ENCODE assay signal across 8 mouse cellular contexts in the genomic region with DNA sequence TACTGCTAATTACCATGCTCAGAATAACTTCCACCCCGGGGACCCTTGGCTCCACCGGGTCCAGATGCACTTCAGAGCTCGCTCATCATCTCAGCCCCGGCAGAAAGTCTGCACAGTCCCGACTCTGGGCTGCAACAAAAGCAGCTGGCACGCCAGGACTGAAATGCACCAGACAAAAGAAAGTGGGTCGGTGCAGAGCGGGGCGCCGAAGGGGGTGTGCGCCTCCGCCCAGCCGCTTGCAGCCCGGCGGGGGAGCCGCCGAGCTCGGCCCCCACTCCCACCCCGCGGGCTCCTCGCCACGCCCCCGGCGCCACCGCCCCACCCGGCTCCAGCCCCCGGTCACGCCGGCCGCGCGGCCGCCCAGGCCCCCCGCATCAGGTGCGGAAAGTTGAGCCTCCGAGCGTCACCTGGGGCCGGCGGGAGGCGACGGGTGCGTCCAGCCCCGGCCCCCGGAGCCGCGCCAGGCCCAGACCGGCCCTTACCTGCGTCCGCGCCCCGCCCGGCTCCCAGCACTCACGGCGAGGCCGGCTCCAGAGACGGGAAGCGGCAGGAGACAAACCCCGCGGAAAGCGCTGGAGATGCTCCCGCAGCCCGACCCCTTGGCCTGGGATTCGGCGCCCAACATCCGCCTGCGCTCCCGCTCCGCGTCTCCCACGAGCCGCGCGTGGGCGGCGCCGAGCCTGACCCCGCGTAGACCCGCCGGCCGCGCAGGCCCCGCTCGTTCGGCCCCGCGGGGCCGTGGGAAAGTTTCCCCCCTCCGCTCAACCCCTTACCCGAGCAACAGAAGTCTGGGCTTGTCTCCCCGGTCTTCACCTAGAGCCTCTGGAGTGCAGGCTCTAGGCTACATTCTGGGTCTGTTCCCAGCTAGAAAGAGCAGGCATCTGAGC. TPM values are rescaled to one million over a fixed set of nuclear protein-coding genes. Genes with fewer than 3 reads are reported as not detected.
DNase-seq lines count a peak whose midpoint lies in the region; ATAC-seq and TF ChIP-seq lines count a peak whose summit lies in the region.

No protein-coding gene starts in this region.

- H3K4me3 ChIP-seq in kidney, adult 2 months (ENCODE audit: insufficient read depth, low read depth, low read length): peak overlapping the region; percentile 56
- H3K4me3 ChIP-seq in limb, embryonic 12.5 days (replicated peaks): peak overlapping the region; percentile 78
- H3K4me3 ChIP-seq in midbrain, embryonic 10.5 days: peak overlapping the region; percentile 88
- H3K4me3 ChIP-seq in stomach, embryonic 14.5 days (ENCODE audit: low read depth, low read length): peak overlapping the region; percentile 71

- H3K4me2 ChIP-seq in limb, embryonic 12.5 days: peak overlapping the region; percentile 74
- H3K4me2 ChIP-seq in stomach, embryonic 14.5 days (replicated peaks; ENCODE audit: low read depth, low read length): peak overlapping the region; percentile 51

- peaks cover 4% of the 10 kb centered on the region; the same call in 1 of the 2 replicates for H3K27me3 ChIP-seq in kidney, adult 2 months (replicated peaks; ENCODE audit: control insufficient read depth, insufficient read depth, low read length)
- H3K27me3 ChIP-seq in limb, embryonic 12.5 days: no peaks in the 10 kb centered on the region
- H3K27me3 ChIP-seq in midbrain, embryonic 10.5 days (ENCODE audit: low read depth, poor library complexity, severe bottlenecking): peaks cover 32% of the 10 kb centered on the region
- H3K27me3 ChIP-seq in stomach, embryonic 14.5 days (ENCODE audit: control insufficient read depth, insufficient read depth, low read length): no peaks in the 10 kb centered on the region

- TF ChIP-seq CTCF in kidney, adult 2 months (conservative IDR thresholded peaks at IDR 0.05; ENCODE audit: insufficient read depth, insufficient read length, low read depth, low read length): no peak

- WGBS in kidney, adult 2 months: 1% methylated on average over 91 of the region's 91 CpGs
- WGBS in limb, embryonic 12.5 days: under 1% methylated on average over 80 of the region's 91 CpGs
- under 1% methylated on average over 89 of the region's 91 CpGs for WGBS in midbrain, embryonic 10.5 days
- under 1% methylated on average over 70 of the region's 91 CpGs for WGBS in stomach, embryonic 14.5 days

- H3K9me3 ChIP-seq in limb, embryonic 12.5 days: no peaks in the 10 kb centered on the region
- no peaks in the 10 kb centered on the region for H3K9me3 ChIP-seq in midbrain, embryonic 10.5 days (replicated peaks)
- no peaks in the 10 kb centered on the region for H3K9me3 ChIP-seq in stomach, embryonic 14.5 days (ENCODE audit: control insufficient read depth, low read depth, low read length)

- no peak for TF ChIP-seq POLR2A in kidney, adult 2 months (IDR thresholded peaks at IDR 0.05; ENCODE audit: low read depth, low read length)

- no peak for ATAC-seq in CD4-positive, CD25-positive, alpha-beta regulatory T cell, adult 4 months
- peak; percentile 51 for ATAC-seq in granulocyte monocyte progenitor cell, adult 5-6 weeks (replicated peaks; ENCODE audit: poor library complexity, severe bottlenecking)
- peak; percentile 89 for ATAC-seq in limb, embryonic 12.5 days (ENCODE audit: insufficient number of reproducible peaks, insufficient read depth, low FRiP score, low TSS enrichment, low read depth)
- peak; percentile 80 for ATAC-seq in stomach, embryonic 14.5 days (ENCODE audit: insufficient number of reproducible peaks, insufficient read depth, low FRiP score, low read depth)

- peak overlapping the region; percentile 88 for H3K9ac ChIP-seq in limb, embryonic 12.5 days (replicated peaks)
- peak overlapping the region; percentile 33 for H3K9ac ChIP-seq in stomach, embryonic 14.5 days (replicated peaks; ENCODE audit: low read depth, low read length)

- no peak overlapping the region for H3K27ac ChIP-seq in kidney, adult 2 months (ENCODE audit: insufficient read depth, low read depth, low read length)
- peak overlapping the region; percentile 56 for H3K27ac ChIP-seq in limb, embryonic 12.5 days
- H3K27ac ChIP-seq in midbrain, embryonic 10.5 days (replicated peaks): peak overlapping the region; percentile 95
- no peak overlapping the region for H3K27ac ChIP-seq in stomach, embryonic 14.5 days (ENCODE audit: low read length)

- no peaks in the 10 kb centered on the region for H3K36me3 ChIP-seq in kidney, adult 2 months (ENCODE audit: control insufficient read depth, insufficient read depth, low read length)
- no peaks in the 10 kb centered on the region for H3K36me3 ChIP-seq in limb, embryonic 12.5 days
- peaks cover 6% of the 10 kb centered on the region; the same call in 1 of the 2 replicates for H3K36me3 ChIP-seq in midbrain, embryonic 10.5 days
- H3K36me3 ChIP-seq in stomach, embryonic 14.5 days (ENCODE audit: control insufficient read depth, insufficient read depth, low read length): no peaks in the 10 kb centered on the region

- peak; percentile 11 for DNase-seq in CD4-positive, CD25-positive, alpha-beta regulatory T cell, adult 2 months (ENCODE audit: low read depth, low spot score)
- DNase-seq in embryo, embryonic 10 days (ENCODE audit: low spot score): peak; percentile 64
- DNase-seq in kidney, adult 2 months: peak; percentile 30
- peak; percentile 70 for DNase-seq in midbrain, embryonic 10.5 days (ENCODE audit: low spot score)

- H3K4me1 ChIP-seq in kidney, adult 2 months (ENCODE audit: control insufficient read depth, insufficient read depth, low read length): no peaks in the 10 kb centered on the region
- peaks cover 18% of the 10 kb centered on the region for H3K4me1 ChIP-seq in limb, embryonic 12.5 days (replicated peaks)
- H3K4me1 ChIP-seq in midbrain, embryonic 10.5 days: peaks cover 19% of the 10 kb centered on the region
- H3K4me1 ChIP-seq in stomach, embryonic 14.5 days (ENCODE audit: control insufficient read depth, insufficient read depth, low read length): no peaks in the 10 kb centered on the region

RNA-seq across cellular contexts. Expression of a gene that starts 0.6 kb away (rescaled TPM):
- not detected for polyA plus RNA-seq in CD4-positive, CD25-positive, alpha-beta regulatory T cell, adult 4 months (2017; shearing (Covaris generic))
- total RNA-seq in granulocyte monocyte progenitor cell, adult 5-6 weeks (2014; fragmentation: Nextera tagmentation): 2.7 and 3.7 TPM in 2 replicates
- 1.3 and 2.9 TPM in 2 replicates for total RNA-seq in granulocyte monocyte progenitor cell, adult 5-6 weeks (2017)
- polyA plus RNA-seq in kidney, adult 2 months (2012; rRNA removed): 0.72 TPM in 2 replicates
- polyA plus RNA-seq in limb, embryonic 12.5 days (2016; fragmentation: Nextera tagmentation; extraction: Ambion mirVana): 8.9 and 10.5 TPM in 2 replicates
- 4.8 and 8.0 TPM in 2 replicates for polyA plus RNA-seq in midbrain, embryonic 10.5 days (2016; fragmentation: Nextera tagmentation; extraction: Ambion mirVana)
- 5.9 TPM in 2 replicates for polyA plus RNA-seq in stomach, embryonic 14.5 days (2014; fragmentation: Nextera tagmentation; extraction: Ambion mirVana)

Comparison
In these comparisons a context has a peak if more than half of its experiments do, and no peak if none do; other contexts are left out.
1. DNase-seq: peak in every context shown above with its lines; median percentile 70 in midbrain, embryonic 10.5 days; 64 in embryo, embryonic 10 days; 30 in kidney, adult 2 months; 11 in CD4-positive, CD25-positive, alpha-beta regulatory T cell, adult 2 months.
2. H3K27ac ChIP-seq: peak in limb, embryonic 12.5 days (single experiment) and midbrain, embryonic 10.5 days (single experiment); none in kidney, adult 2 months (single experiment) and stomach, embryonic 14.5 days (single experiment).
3. Peak in every context shown above with its lines, with median percentiles within 50 percentile points of each other: H3K4me3 ChIP-seq.